In genomic region chr7:31139765-31140164, GRCm38 (mm10) we compare ENCODE assay signal across 9 mouse cellular contexts. TPM values are rescaled to one million over a fixed set of nuclear protein-coding genes. Genes with fewer than 3 reads are reported as not detected.
A peak's percentile ranks its signal among the peaks of the same experiment; 100 is the strongest.
DNase-seq lines count a peak whose midpoint lies in the region; ATAC-seq and TF ChIP-seq lines count a peak whose summit lies in the region.
"Had no signal": no experiment of that assay in that cellular context is flagged by ENCODE, and none has a peak within 500 bp of the region (broad histone marks: within the 10 kb centered on the region; RNA-seq: fewer than 3 reads in every experiment).

No protein-coding gene starts in this region.

- peaks cover 83% of the 10 kb centered on the region for H3K36me3 ChIP-seq in hindbrain, postnatal 0 days (ENCODE audit: insufficient read depth, low read length)
- peaks cover 89% of the 10 kb centered on the region for H3K36me3 ChIP-seq in liver, embryonic 12.5 days
- H3K36me3 ChIP-seq in neural tube, embryonic 11.5 days (ENCODE audit: control insufficient read depth, insufficient read depth, low read length) = peaks cover 72% of the 10 kb centered on the region

- no peaks in the 10 kb centered on the region for H3K9me3 ChIP-seq in hindbrain, postnatal 0 days (ENCODE audit: low read length)
- no peaks in the 10 kb centered on the region for H3K9me3 ChIP-seq in liver, embryonic 12.5 days (replicated peaks)
- no peaks in the 10 kb centered on the region for H3K9me3 ChIP-seq in neural tube, embryonic 11.5 days (ENCODE audit: control insufficient read depth, low read length)
- H3K9me3 ChIP-seq: liver, embryonic 13.5 days had no signal

- peak; percentile 62 for ATAC-seq in hindbrain, postnatal 0 days
- ATAC-seq in liver, embryonic 12.5 days = peak; percentile 30; the same call in 1 of the 2 replicates
- no peak; the same call in 1 of the 2 replicates for ATAC-seq in neural tube, embryonic 11.5 days (ENCODE audit: insufficient read depth, low FRiP score, low TSS enrichment)
- ATAC-seq in erythroid progenitor cell, adult 5-6 weeks (replicated peaks; ENCODE audit: low FRiP score, poor library complexity, severe bottlenecking) = no peak

- no peak overlapping the region for H3K27ac ChIP-seq in embryonic fibroblast, embryonic 13.5 days (ENCODE audit: insufficient read depth, low read length)
- no peak overlapping the region for H3K27ac ChIP-seq in hindbrain, postnatal 0 days
- H3K27ac ChIP-seq in liver, embryonic 12.5 days = no peak overlapping the region
- no peak overlapping the region for H3K27ac ChIP-seq in neural tube, embryonic 11.5 days (ENCODE audit: low read depth, low read length)
- H3K27ac ChIP-seq: liver, embryonic 13.5 days had no signal

- no peaks in the 10 kb centered on the region for H3K4me1 ChIP-seq in embryonic fibroblast, embryonic 13.5 days (ENCODE audit: control insufficient read depth, insufficient read depth, low read length)
- no peaks in the 10 kb centered on the region for H3K4me1 ChIP-seq in hindbrain, postnatal 0 days (ENCODE audit: insufficient read depth, low read length)
- H3K4me1 ChIP-seq in liver, embryonic 12.5 days = 0 out of 2 replicates have a peak, but pooled peaks cover 4% of the 10 kb centered on the region
- H3K4me1 ChIP-seq in neural tube, embryonic 11.5 days (ENCODE audit: control insufficient read depth, insufficient read depth, low read length) = no peaks in the 10 kb centered on the region

- no peak overlapping the region for H3K9ac ChIP-seq in hindbrain, postnatal 0 days (replicated peaks; ENCODE audit: low read length)
- H3K9ac ChIP-seq in liver, embryonic 12.5 days = no peak overlapping the region
- H3K9ac ChIP-seq in neural tube, embryonic 11.5 days (ENCODE audit: low read length) = no peak overlapping the region
- H3K9ac ChIP-seq: liver, embryonic 13.5 days had no signal

- H3K4me2 ChIP-seq in hindbrain, postnatal 0 days (ENCODE audit: low read depth, low read length) = no peak overlapping the region
- H3K4me2 ChIP-seq in liver, embryonic 12.5 days = no peak overlapping the region
- H3K4me2 ChIP-seq in neural tube, embryonic 11.5 days (ENCODE audit: low read depth) = no peak overlapping the region
- H3K4me2 ChIP-seq: liver, embryonic 13.5 days had no signal

- no peak overlapping the region for H3K4me3 ChIP-seq in embryonic fibroblast, embryonic 13.5 days (ENCODE audit: insufficient read depth, low read length)
- no peak overlapping the region for H3K4me3 ChIP-seq in hindbrain, postnatal 0 days (ENCODE audit: low read length)
- H3K4me3 ChIP-seq in liver, embryonic 12.5 days = no peak overlapping the region
- H3K4me3 ChIP-seq in neural tube, embryonic 11.5 days (ENCODE audit: low read depth, low read length) = no peak overlapping the region
- H3K4me3 ChIP-seq: liver, embryonic 13.5 days had no signal

- H3K27me3 ChIP-seq in hindbrain, postnatal 0 days (ENCODE audit: insufficient read depth, low read length) = no peaks in the 10 kb centered on the region
- no peaks in the 10 kb centered on the region for H3K27me3 ChIP-seq in liver, embryonic 12.5 days (replicated peaks)
- no peaks in the 10 kb centered on the region for H3K27me3 ChIP-seq in neural tube, embryonic 11.5 days (ENCODE audit: control insufficient read depth, insufficient read depth, low read length)
- H3K27me3 ChIP-seq: liver, embryonic 13.5 days had no signal

- WGBS in hindbrain, postnatal 0 days = 67% methylated on average over 5 of the region's 5 CpGs
- 63% methylated on average over 5 of the region's 5 CpGs for WGBS in liver, embryonic 12.5 days (ENCODE audit: insufficient replicate concordance)
- 67% methylated on average over 5 of the region's 5 CpGs for WGBS in neural tube, embryonic 11.5 days

- peak; percentile 73; the same call in 1 of the 2 replicates for TF ChIP-seq CTCF in embryonic fibroblast, embryonic 13.5 days (IDR thresholded peaks at IDR 0.05; ENCODE audit: borderline replicate concordance, insufficient read depth, low read length)
- peak; percentile 89 for TF ChIP-seq CTCF in hindbrain, postnatal 0 days (IDR thresholded peaks at IDR 0.05; ENCODE audit: low read depth)

- peak; percentile 52 for DNase-seq in ovary, postnatal 14 days (ENCODE audit: low spot score)
- DNase-seq in ovary, postnatal 10 days (ENCODE audit: low spot score) = no peak
- DNase-seq in adrenal gland, postnatal 14 days = peak; percentile 81
- peak; percentile 75 for DNase-seq in hindbrain, postnatal 0 days (ENCODE audit: low spot score)
- DNase-seq in neural tube, embryonic 11.5 days (ENCODE audit: low spot score) = peak; percentile 58
- DNase-seq: liver, embryonic 13.5 days had no signal

- TF ChIP-seq POLR2A in embryonic fibroblast, embryonic 13.5 days (IDR thresholded peaks at IDR 0.05; ENCODE audit: low read depth, low read length) = no peak

RNA-seq across cellular contexts. Expression of gene Scn1b, which starts 13.0 kb away (rescaled TPM):
- 8.6 and 11.8 TPM in 2 replicates for total RNA-seq in adrenal gland, postnatal 14 days (2021)
- 40.8 and 57.9 TPM in 2 replicates for polyA plus RNA-seq in embryonic fibroblast, embryonic 13.5 days (2011; ENCODE audit: insufficient read length, low read depth, missing spikeins)
- 65.7 and 69.5 TPM in 2 replicates for total RNA-seq in hindbrain, postnatal 0 days (2014; rRNA removed)
- 44.3 and 46.0 TPM in 2 replicates for polyA plus RNA-seq in hindbrain, postnatal 0 days (2015; fragmentation: Nextera tagmentation; extraction: Ambion mirVana)
- polyA plus RNA-seq in liver, embryonic 12.5 days (2016; fragmentation: Nextera tagmentation; extraction: Ambion mirVana) = 0.97 and 1.2 TPM in 2 replicates
- polyA plus RNA-seq in neural tube, embryonic 11.5 days (2014; fragmentation: Nextera tagmentation; extraction: Ambion mirVana) = 0.65 and 0.94 TPM in 2 replicates
- not detected in 2 replicates for total RNA-seq in erythroid progenitor cell, adult 5-6 weeks (2015; ENCODE audit: low replicate concordance)
- 1.3 TPM in 1 of 2 replicates, not detected in the other for total RNA-seq in erythroid progenitor cell, adult 5-6 weeks (2017; ENCODE audit: low replicate concordance)

RNA-seq across cellular contexts. Expression of gene Gramd1a, which starts 15.9 kb away (rescaled TPM):
- total RNA-seq in adrenal gland, postnatal 14 days (2021) = 45.9 and 72.5 TPM in 2 replicates
- 44.3 and 53.9 TPM in 2 replicates for polyA plus RNA-seq in embryonic fibroblast, embryonic 13.5 days (2011; ENCODE audit: insufficient read length, low read depth, missing spikeins)
- 256 and 258 TPM in 2 replicates for total RNA-seq in hindbrain, postnatal 0 days (2014; rRNA removed)
- polyA plus RNA-seq in hindbrain, postnatal 0 days (2015; fragmentation: Nextera tagmentation; extraction: Ambion mirVana) = 137 and 143 TPM in 2 replicates
- polyA plus RNA-seq in liver, embryonic 12.5 days (2016; fragmentation: Nextera tagmentation; extraction: Ambion mirVana) = 20.3 and 21.2 TPM in 2 replicates
- 144 and 159 TPM in 2 replicates for polyA plus RNA-seq in neural tube, embryonic 11.5 days (2014; fragmentation: Nextera tagmentation; extraction: Ambion mirVana)
- total RNA-seq in erythroid progenitor cell, adult 5-6 weeks (2015; ENCODE audit: low replicate concordance) = 19.1 and 38.6 TPM in 2 replicates
- 6.7 and 29.1 TPM in 2 replicates for total RNA-seq in erythroid progenitor cell, adult 5-6 weeks (2017; ENCODE audit: low replicate concordance)

RNA-seq across cellular contexts. Expression of gene Hpn, which starts 24.7 kb away (rescaled TPM):
- 3.8 and 41.6 TPM in 2 replicates for total RNA-seq in adrenal gland, postnatal 14 days (2021)
- polyA plus RNA-seq in embryonic fibroblast, embryonic 13.5 days (2011; ENCODE audit: insufficient read length, low read depth, missing spikeins) = 0.60 and 0.90 TPM in 2 replicates
- total RNA-seq in hindbrain, postnatal 0 days (2014; rRNA removed) = not detected in 2 replicates
- 0.88 and 1.3 TPM in 2 replicates for polyA plus RNA-seq in hindbrain, postnatal 0 days (2015; fragmentation: Nextera tagmentation; extraction: Ambion mirVana)
- 33.2 and 36.2 TPM in 2 replicates for polyA plus RNA-seq in liver, embryonic 12.5 days (2016; fragmentation: Nextera tagmentation; extraction: Ambion mirVana)
- 1.6 TPM in 2 replicates for polyA plus RNA-seq in neural tube, embryonic 11.5 days (2014; fragmentation: Nextera tagmentation; extraction: Ambion mirVana)
- total RNA-seq in erythroid progenitor cell, adult 5-6 weeks (2015; ENCODE audit: low replicate concordance) = 5.9 TPM in 1 of 2 replicates, not detected in the other
- not detected in 2 replicates for total RNA-seq in erythroid progenitor cell, adult 5-6 weeks (2017; ENCODE audit: low replicate concordance)

Comparison
In these comparisons a context has a peak if more than half of its experiments do, and no peak if none do; other contexts are left out.
1. ATAC-seq: peak in hindbrain, postnatal 0 days (single experiment) and liver, embryonic 12.5 days (single experiment); none in neural tube, embryonic 11.5 days (single experiment) and erythroid progenitor cell, adult 5-6 weeks (single experiment).
2. RNA of gene Scn1b, which starts 13.0 kb away (polyA plus RNA-seq): 44.3 to 46.0 TPM in hindbrain, postnatal 0 days and 40.8 to 57.9 TPM in embryonic fibroblast, embryonic 13.5 days; 0.97 to 1.2 TPM in liver, embryonic 12.5 days and 0.65 to 0.94 TPM in neural tube, embryonic 11.5 days; every median in the first group is over 10 times any median in the second.
3. RNA of gene Hpn, which starts 24.7 kb away (polyA plus RNA-seq): 33.2 to 36.2 TPM in liver, embryonic 12.5 days; 1.6 TPM in neural tube, embryonic 11.5 days, 0.88 to 1.3 TPM in hindbrain, postnatal 0 days and 0.60 to 0.90 TPM in embryonic fibroblast, embryonic 13.5 days; every median in the first group is over 10 times any median in the second.